In genomic region chr8:72008134-72008641, GRCm38 (mm10) we compare ENCODE assay signal across 14 mouse cellular contexts. TPM values are rescaled to one million over a fixed set of nuclear protein-coding genes. Genes with fewer than 3 reads are reported as not detected.
DNase-seq lines count a peak whose midpoint lies in the region; ATAC-seq and TF ChIP-seq lines count a peak whose summit lies in the region.
"Had no signal": no experiment of that assay in that cellular context is flagged by ENCODE, and none has a peak within 500 bp of the region (broad histone marks: within the 10 kb centered on the region; RNA-seq: fewer than 3 reads in every experiment).

No protein-coding gene starts in this region.

- peaks cover 5% of the 10 kb centered on the region; the same call in 1 of the 2 replicates for H3K4me1 ChIP-seq in liver, embryonic 15.5 days (replicated peaks)
- H3K4me1 ChIP-seq: neural tube, embryonic 13.5 days had no signal

- H3K9me3 ChIP-seq in liver, embryonic 15.5 days (replicated peaks), result no peaks in the 10 kb centered on the region
- H3K9me3 ChIP-seq: neural tube, embryonic 13.5 days had no signal

- H3K4me2 ChIP-seq in liver, embryonic 15.5 days, result no peak overlapping the region
- H3K4me2 ChIP-seq: neural tube, embryonic 13.5 days had no signal

- no peaks in the 10 kb centered on the region for H3K27me3 ChIP-seq in liver, embryonic 15.5 days
- H3K27me3 ChIP-seq: neural tube, embryonic 13.5 days had no signal

- no peak overlapping the region for H3K4me3 ChIP-seq in gastrocnemius, adult 2 months
- no peak overlapping the region for H3K4me3 ChIP-seq in liver, embryonic 15.5 days (replicated peaks)
- H3K4me3 ChIP-seq: neural tube, embryonic 13.5 days had no signal

- no peak for TF ChIP-seq CTCF in gastrocnemius, adult 2 months (IDR thresholded peaks at IDR 0.05)

- no peaks in the 10 kb centered on the region for H3K36me3 ChIP-seq in liver, embryonic 15.5 days (replicated peaks)
- H3K36me3 ChIP-seq: neural tube, embryonic 13.5 days had no signal

- no peak overlapping the region for H3K9ac ChIP-seq in liver, embryonic 15.5 days
- H3K9ac ChIP-seq: neural tube, embryonic 13.5 days had no signal

- H3K27ac ChIP-seq in gastrocnemius, adult 2 months, result no peak overlapping the region
- H3K27ac ChIP-seq in liver, embryonic 15.5 days (replicated peaks), result 0 out of 2 replicates have a peak overlapping the region, but pooled peaks have one; percentile 38
- H3K27ac ChIP-seq: neural tube, embryonic 13.5 days had no signal

- DNase-seq in gastrocnemius, adult 2 months, result peak; percentile 23
- no peak for DNase-seq in gastrocnemius, postnatal 14 days
- DNase-seq in lung, adult 18-20 months, result peak; percentile 47 to 49
- no peak for DNase-seq in lung, postnatal 14 days
- DNase-seq in spleen, postnatal 10 days (ENCODE audit: low spot score in 2 of 2), result peak; percentile 45 to 49
- no peak for DNase-seq in thymus, postnatal 36 days
- DNase-seq: cerebellum, postnatal 25 days had no signal

- 14% methylated on average over 3 of the region's 3 CpGs for WGBS in liver, embryonic 15.5 days (ENCODE audit: insufficient replicate concordance)

- intact Hi-C loops in gastrocnemius, adult 2 months (cut with DNase I), result no loop called here
- intact Hi-C loops in gastrocnemius, postnatal 14 days (cut with DNase I; ENCODE audit: low total_unique reads), result no loop called here

- 0 out of 2 replicates have a peak, but pooled peaks have one; percentile 9 for ATAC-seq in liver, embryonic 15.5 days (ENCODE audit: insufficient read depth)
- no peak for ATAC-seq in erythroid progenitor cell, adult 5-6 weeks (replicated peaks; ENCODE audit: low FRiP score, poor library complexity, severe bottlenecking)

RNA-seq across cellular contexts. Expression of gene Cyp4f18, which starts 1.2 kb away (rescaled TPM):
- total RNA-seq in gastrocnemius, adult 2 months (2021), result under 1 TPM; 0.31 to 0.47 TPM
- total RNA-seq in gastrocnemius, postnatal 14 days (2021), result under 1 TPM in 1 of 2 experiments, not detected in 1; 0.31 TPM
- polyA plus RNA-seq in liver, embryonic 15.5 days (2015; fragmentation: Nextera tagmentation; extraction: Ambion mirVana), result 3.2 and 4.3 TPM in 2 replicates
- total RNA-seq in erythroid progenitor cell, adult 5-6 weeks (2015; ENCODE audit: low replicate concordance), result 6.1 and 10.9 TPM in 2 replicates
- total RNA-seq in erythroid progenitor cell, adult 5-6 weeks (2017; ENCODE audit: low replicate concordance), result 2.7 and 7.0 TPM in 2 replicates
- total RNA-seq: layer of hippocampus, adult 18-20 months had no signal

RNA-seq across cellular contexts. Expression of gene Olfr372, which starts 32.8 kb away (rescaled TPM):
- not detected for total RNA-seq in gastrocnemius, adult 2 months (2021)
- total RNA-seq in gastrocnemius, postnatal 14 days (2021), result not detected
- polyA plus RNA-seq in liver, embryonic 15.5 days (2015; fragmentation: Nextera tagmentation; extraction: Ambion mirVana), result not detected in 2 replicates
- total RNA-seq in erythroid progenitor cell, adult 5-6 weeks (2015; ENCODE audit: low replicate concordance), result not detected in 2 replicates
- total RNA-seq in erythroid progenitor cell, adult 5-6 weeks (2017; ENCODE audit: low replicate concordance), result not detected in 2 replicates
- total RNA-seq: layer of hippocampus, adult 18-20 months had no signal
- polyA plus RNA-seq: heart, embryonic 14.5 days; lung, embryonic 16.5 days; neural tube, embryonic 13.5 days; stomach, embryonic 16.5 days had no signal

RNA-seq across cellular contexts. Expression of gene Zfp961, which starts 57.4 kb away (rescaled TPM):
- 1 to 10 TPM; 2.7 to 5.4 TPM for total RNA-seq in gastrocnemius, adult 2 months (2021)
- total RNA-seq in gastrocnemius, postnatal 14 days (2021), result 1 to 10 TPM; 2.9 to 3.3 TPM
- polyA plus RNA-seq in liver, embryonic 15.5 days (2015; fragmentation: Nextera tagmentation; extraction: Ambion mirVana), result 6.5 and 7.7 TPM in 2 replicates
- total RNA-seq in erythroid progenitor cell, adult 5-6 weeks (2015; ENCODE audit: low replicate concordance), result 20.1 and 23.8 TPM in 2 replicates
- 3.8 and 7.7 TPM in 2 replicates for total RNA-seq in erythroid progenitor cell, adult 5-6 weeks (2017; ENCODE audit: low replicate concordance)

Comparison
In these comparisons a context has a peak if more than half of its experiments do, and no peak if none do; other contexts are left out.
1. DNase-seq: peak in gastrocnemius, adult 2 months (single experiment), lung, adult 18-20 months (2 of 2) and spleen, postnatal 10 days (2 of 2); none in gastrocnemius, postnatal 14 days (single experiment), lung, postnatal 14 days (single experiment) and thymus, postnatal 36 days (0 of 2).